Mouse (Mus musculus): ENCODE results near the gene Col19a1. TPM values are rescaled to one million over a fixed set of nuclear protein-coding genes. Genes with fewer than 3 reads are reported as not detected.

Gene Col19a1
- polyA plus RNA-seq, 1 experiment from 2014 or later, result 0.05 TPM

- no peak for ATAC-seq (ENCODE audit: low FRiP score)
- H3K4me2 ChIP-seq, result no peak overlapping the region
These were observed 159.0 kb downstream of the Col19a1 start for GRCm38 (mm10) chr1:24428306-24428705.

GRCm38 (mm10) chr1:24378125-24378821 lies 209.0 kb downstream of the Col19a1 start:
- Histone ChIP-seq H3K4me1 (ENCODE audit: control insufficient read depth, insufficient read depth, low read length) (no peaks in the 10 kb centered on the region), H3K27ac (ENCODE audit: low read depth, low read length) (no peak overlapping the region), H3K4me3 (ENCODE audit: low read depth, low read length) (no peak overlapping the region), H3K9ac (ENCODE audit: low read length) (no peak overlapping the region), H3K9me3 (ENCODE audit: control insufficient read depth, low read length) (no peaks in the 10 kb centered on the region), H3K4me2 (no peak overlapping the region), H3K27me3 (ENCODE audit: control insufficient read depth, insufficient read depth, low read length) (no peaks in the 10 kb centered on the region), H3K36me3 (ENCODE audit: control insufficient read depth, insufficient read depth, low read length) (no peaks in the 10 kb centered on the region)
- no peak for DNase-seq (ENCODE audit: low spot score, missing footprints)
- ATAC-seq (ENCODE audit: low FRiP score), result peak; percentile 61; the same call in 1 of the 2 replicates
- WGBS, result 44% methylated on average over 8 of the region's 8 CpGs

More at GRCm38 (mm10) chr1:24428306-24428705, 159.0 kb downstream of the Col19a1 start:
- H3K27me3 ChIP-seq (ENCODE audit: control insufficient read depth, insufficient read depth, low read length), result no peaks in the 10 kb centered on the region
- no peaks in the 10 kb centered on the region for H3K9me3 ChIP-seq (ENCODE audit: control insufficient read depth, low read length)
- no peak for DNase-seq (ENCODE audit: low spot score, missing footprints)
- no peak overlapping the region for H3K4me3 ChIP-seq (ENCODE audit: low read depth, low read length)
- H3K4me1 ChIP-seq (ENCODE audit: control insufficient read depth, insufficient read depth, low read length), result no peaks in the 10 kb centered on the region
- no peaks in the 10 kb centered on the region for H3K36me3 ChIP-seq (ENCODE audit: control insufficient read depth, insufficient read depth, low read length)
- WGBS, result 92% methylated on average over 5 of the region's 5 CpGs
- no peak overlapping the region for H3K9ac ChIP-seq (ENCODE audit: low read length)
- H3K27ac ChIP-seq (ENCODE audit: low read depth, low read length), result no peak overlapping the region

- no peaks in the 10 kb centered on the region for H3K36me3 ChIP-seq (ENCODE audit: control insufficient read depth, insufficient read depth, low read length)
- no peak overlapping the region for H3K9ac ChIP-seq (ENCODE audit: low read length)
- H3K27ac ChIP-seq (ENCODE audit: low read depth, low read length), result no peak overlapping the region
- ATAC-seq (ENCODE audit: low FRiP score), result peak; percentile 55; the same call in 1 of the 2 replicates
- WGBS, result 28% methylated on average over 2 of the region's 2 CpGs
- no peaks in the 10 kb centered on the region for H3K27me3 ChIP-seq (ENCODE audit: control insufficient read depth, insufficient read depth, low read length)
- no peak for DNase-seq (ENCODE audit: low spot score, missing footprints)
- no peaks in the 10 kb centered on the region for H3K4me1 ChIP-seq (ENCODE audit: control insufficient read depth, insufficient read depth, low read length)
- no peak overlapping the region for H3K4me2 ChIP-seq
- no peak overlapping the region for H3K4me3 ChIP-seq (ENCODE audit: low read depth, low read length)
- H3K9me3 ChIP-seq (ENCODE audit: control insufficient read depth, low read length), result no peaks in the 10 kb centered on the region
These were observed 212.4 kb downstream of the Col19a1 start for GRCm38 (mm10) chr1:24374902-24375301.

GRCm38 (mm10) chr1:24373671-24374070 lies 213.6 kb downstream of the Col19a1 start:
- WGBS, result 85% methylated on average over 3 of the region's 3 CpGs
- no peak for ATAC-seq (ENCODE audit: low FRiP score)
- H3K9ac ChIP-seq (ENCODE audit: low read length), result no peak overlapping the region

GRCm38 (mm10) chr1:24372471-24373258 lies 214.6 kb downstream of the Col19a1 start:
- ATAC-seq (ENCODE audit: low FRiP score), result 0 out of 2 replicates have a peak, but pooled peaks have one; percentile 44
- DNase-seq (ENCODE audit: low spot score, missing footprints), result no peak
- Histone ChIP-seq H3K27me3 (ENCODE audit: control insufficient read depth, insufficient read depth, low read length) (no peaks in the 10 kb centered on the region), H3K27ac (ENCODE audit: low read depth, low read length) (no peak overlapping the region), H3K4me3 (ENCODE audit: low read depth, low read length) (no peak overlapping the region), H3K9me3 (ENCODE audit: control insufficient read depth, low read length) (no peaks in the 10 kb centered on the region), H3K36me3 (ENCODE audit: control insufficient read depth, insufficient read depth, low read length) (no peaks in the 10 kb centered on the region), H3K4me2 (no peak overlapping the region), H3K9ac (ENCODE audit: low read length) (no peak overlapping the region), H3K4me1 (ENCODE audit: control insufficient read depth, insufficient read depth, low read length) (no peaks in the 10 kb centered on the region)
- 77% methylated on average over 4 of the region's 4 CpGs for WGBS

More at GRCm38 (mm10) chr1:24373671-24374070, 213.6 kb downstream of the Col19a1 start:
- DNase-seq (ENCODE audit: low spot score, missing footprints), result no peak
- Histone ChIP-seq H3K27me3 (ENCODE audit: control insufficient read depth, insufficient read depth, low read length) (no peaks in the 10 kb centered on the region), H3K4me3 (ENCODE audit: low read depth, low read length) (no peak overlapping the region), H3K4me2 (no peak overlapping the region), H3K36me3 (ENCODE audit: control insufficient read depth, insufficient read depth, low read length) (no peaks in the 10 kb centered on the region), H3K4me1 (ENCODE audit: control insufficient read depth, insufficient read depth, low read length) (no peaks in the 10 kb centered on the region), H3K27ac (ENCODE audit: low read depth, low read length) (no peak overlapping the region), H3K9me3 (ENCODE audit: control insufficient read depth, low read length) (no peaks in the 10 kb centered on the region)

- WGBS, result 63% methylated on average over 19 of the region's 19 CpGs
- H3K9ac ChIP-seq (ENCODE audit: low read length), result no peak overlapping the region
- H3K9me3 ChIP-seq (ENCODE audit: control insufficient read depth, low read length), result no peaks in the 10 kb centered on the region
- no peak overlapping the region for H3K4me2 ChIP-seq
- no peak overlapping the region for H3K4me3 ChIP-seq (ENCODE audit: low read depth, low read length)
- no peaks in the 10 kb centered on the region for H3K36me3 ChIP-seq (ENCODE audit: control insufficient read depth, insufficient read depth, low read length)
- no peaks in the 10 kb centered on the region for H3K27me3 ChIP-seq (ENCODE audit: control insufficient read depth, insufficient read depth, low read length)
- H3K27ac ChIP-seq (ENCODE audit: low read depth, low read length), result no peak overlapping the region
- DNase-seq (ENCODE audit: low spot score, missing footprints) (peak; percentile 91), ATAC-seq (ENCODE audit: low FRiP score) (no peak)
- no peaks in the 10 kb centered on the region for H3K4me1 ChIP-seq (ENCODE audit: control insufficient read depth, insufficient read depth, low read length)
These were observed 219.4 kb downstream of the Col19a1 start for GRCm38 (mm10) chr1:24367570-24368517.

- 88% methylated on average over 7 of the region's 7 CpGs for WGBS
- DNase-seq (ENCODE audit: low spot score, missing footprints) (no peak), ATAC-seq (ENCODE audit: low FRiP score) (no peak)
These were observed 222.5 kb downstream of the Col19a1 start for GRCm38 (mm10) chr1:24364775-24365174.

GRCm38 (mm10) chr1:24361990-24362635 lies 225.2 kb downstream of the Col19a1 start:
- Histone ChIP-seq H3K4me2 (no peak overlapping the region), H3K4me3 (ENCODE audit: low read depth, low read length) (no peak overlapping the region), H3K9ac (ENCODE audit: low read length) (no peak overlapping the region), H3K9me3 (ENCODE audit: control insufficient read depth, low read length) (no peaks in the 10 kb centered on the region), H3K36me3 (ENCODE audit: control insufficient read depth, insufficient read depth, low read length) (no peaks in the 10 kb centered on the region), H3K4me1 (ENCODE audit: control insufficient read depth, insufficient read depth, low read length) (no peaks in the 10 kb centered on the region), H3K27me3 (ENCODE audit: control insufficient read depth, insufficient read depth, low read length) (no peaks in the 10 kb centered on the region), H3K27ac (ENCODE audit: low read depth, low read length) (no peak overlapping the region)
- WGBS, result 93% methylated on average over 13 of the region's 13 CpGs
- ATAC-seq (ENCODE audit: low FRiP score), result no peak
- no peak for DNase-seq (ENCODE audit: low spot score, missing footprints)

More at GRCm38 (mm10) chr1:24364775-24365174, 222.5 kb downstream of the Col19a1 start:
- no peak overlapping the region for H3K27ac ChIP-seq (ENCODE audit: low read depth, low read length)
- no peaks in the 10 kb centered on the region for H3K36me3 ChIP-seq (ENCODE audit: control insufficient read depth, insufficient read depth, low read length)
- no peak overlapping the region for H3K4me3 ChIP-seq (ENCODE audit: low read depth, low read length)
- no peaks in the 10 kb centered on the region for H3K9me3 ChIP-seq (ENCODE audit: control insufficient read depth, low read length)
- no peaks in the 10 kb centered on the region for H3K27me3 ChIP-seq (ENCODE audit: control insufficient read depth, insufficient read depth, low read length)
- H3K4me2 ChIP-seq, result no peak overlapping the region
- H3K9ac ChIP-seq (ENCODE audit: low read length), result no peak overlapping the region
- no peaks in the 10 kb centered on the region for H3K4me1 ChIP-seq (ENCODE audit: control insufficient read depth, insufficient read depth, low read length)

Data from midbrain, embryonic 11.5 days (tissue).